In genomic region chr4:141265979-141266637, GRCm38 (mm10) we compare ENCODE assay signal across 16 mouse cellular contexts. TPM values are rescaled to one million over a fixed set of nuclear protein-coding genes. Genes with fewer than 3 reads are reported as not detected.
A peak's percentile ranks its signal among the peaks of the same experiment; 100 is the strongest.
DNase-seq lines count a peak whose midpoint lies in the region; ATAC-seq and TF ChIP-seq lines count a peak whose summit lies in the region.
"Had no signal": no experiment of that assay in that cellular context is flagged by ENCODE, and none has a peak within 500 bp of the region (broad histone marks: within the 10 kb centered on the region; RNA-seq: fewer than 3 reads in every experiment).

No protein-coding gene starts in this region.

- no peak overlapping the region for H3K4me2 ChIP-seq in lung, embryonic 14.5 days
- H3K4me2 ChIP-seq in stomach, postnatal 0 days (replicated peaks; ENCODE audit: low read depth): no peak overlapping the region
- H3K4me2 ChIP-seq: forebrain, embryonic 12.5 days had no signal

- H3K4me1 ChIP-seq in kidney, adult 2 months (ENCODE audit: control insufficient read depth, insufficient read depth, low read length): no peaks in the 10 kb centered on the region
- H3K4me1 ChIP-seq in lung, embryonic 14.5 days (ENCODE audit: insufficient read depth): no peaks in the 10 kb centered on the region
- H3K4me1 ChIP-seq in stomach, postnatal 0 days (replicated peaks; ENCODE audit: control insufficient read depth, insufficient read depth): no peaks in the 10 kb centered on the region
- H3K4me1 ChIP-seq: megakaryocyte, embryonic 14.5 days had no signal

- no peak overlapping the region for H3K4me3 ChIP-seq in kidney, adult 2 months (ENCODE audit: insufficient read depth, low read depth, low read length)
- no peak overlapping the region for H3K4me3 ChIP-seq in lung, embryonic 14.5 days (ENCODE audit: low read depth, low read length)
- H3K4me3 ChIP-seq in stomach, postnatal 0 days (ENCODE audit: low read depth, low read length): no peak overlapping the region
- H3K4me3 ChIP-seq: forebrain, embryonic 12.5 days; megakaryocyte, embryonic 14.5 days had no signal

- H3K27me3 ChIP-seq in kidney, adult 2 months (replicated peaks; ENCODE audit: control insufficient read depth, insufficient read depth, low read length): no peaks in the 10 kb centered on the region
- H3K27me3 ChIP-seq in lung, embryonic 14.5 days (ENCODE audit: insufficient read depth, low read length): no peaks in the 10 kb centered on the region
- H3K27me3 ChIP-seq in stomach, postnatal 0 days (ENCODE audit: control insufficient read depth, insufficient read depth, low read length): no peaks in the 10 kb centered on the region
- H3K27me3 ChIP-seq: forebrain, embryonic 12.5 days had no signal

- no peak for TF ChIP-seq EP300 in stomach, postnatal 0 days (optimal IDR thresholded peaks at IDR 0.05)

- 93% methylated on average over 3 of the region's 3 CpGs for WGBS in kidney, adult 2 months
- 87% methylated on average over 3 of the region's 3 CpGs for WGBS in lung, embryonic 14.5 days
- WGBS in stomach, postnatal 0 days: 85% methylated on average over 3 of the region's 3 CpGs

- no peak overlapping the region for H3K27ac ChIP-seq in kidney, adult 2 months (ENCODE audit: insufficient read depth, low read depth, low read length)
- no peak overlapping the region for H3K27ac ChIP-seq in lung, embryonic 14.5 days (ENCODE audit: low read depth)
- H3K27ac ChIP-seq in stomach, postnatal 0 days (replicated peaks): no peak overlapping the region
- H3K27ac ChIP-seq: forebrain, embryonic 12.5 days had no signal

- no peak for ATAC-seq in CD4-positive, CD25-positive, alpha-beta regulatory T cell, adult 4 months
- ATAC-seq in lung, embryonic 14.5 days (ENCODE audit: insufficient read depth): no peak
- ATAC-seq in stomach, postnatal 0 days (ENCODE audit: low FRiP score, low TSS enrichment): peak; percentile 71
- ATAC-seq: midbrain, embryonic 16.5 days had no signal

- H3K36me3 ChIP-seq in kidney, adult 2 months (ENCODE audit: control insufficient read depth, insufficient read depth, low read length): no peaks in the 10 kb centered on the region
- no peaks in the 10 kb centered on the region for H3K36me3 ChIP-seq in lung, embryonic 14.5 days (ENCODE audit: insufficient read depth)
- no peaks in the 10 kb centered on the region for H3K36me3 ChIP-seq in stomach, postnatal 0 days (ENCODE audit: control insufficient read depth, insufficient read depth, low read length)
- H3K36me3 ChIP-seq: forebrain, embryonic 12.5 days had no signal

- no peak for TF ChIP-seq POLR2A in kidney, adult 2 months (IDR thresholded peaks at IDR 0.05; ENCODE audit: low read depth, low read length)

- TF ChIP-seq CTCF in kidney, adult 2 months (conservative IDR thresholded peaks at IDR 0.05; ENCODE audit: insufficient read depth, insufficient read length, low read depth, low read length): 0 out of 2 replicates have a peak, but pooled peaks have one; percentile 33
- peak; percentile 41 for TF ChIP-seq CTCF in lung, embryonic 14.5 days (IDR thresholded peaks at IDR 0.05; ENCODE audit: low read depth)
- TF ChIP-seq CTCF in stomach, postnatal 0 days (IDR thresholded peaks at IDR 0.05; ENCODE audit: low read depth): peak; percentile 61

- peak; percentile 30 for DNase-seq in CD4-positive, CD25-positive, alpha-beta regulatory T cell, adult 2 months (ENCODE audit: low read depth, low spot score)
- no peak for DNase-seq in kidney, adult 2 months
- DNase-seq in kidney, adult 18-20 months: no peak
- DNase-seq in lung, embryonic 14.5 days: no peak
- DNase-seq in lung, postnatal 10 days: no peak
- DNase-seq in stomach, postnatal 0 days (ENCODE audit: low spot score): peak; percentile 57
- no peak for DNase-seq in left cerebral cortex, adult 9 months (ENCODE audit: low spot score in 2 of 2)
- DNase-seq: adrenal gland, postnatal 14 days; cerebellum, adult 2 months; cerebellum, postnatal 36 days; gastrocnemius, postnatal 25 days; thymus, postnatal 14 days had no signal

- H3K9me3 ChIP-seq in lung, embryonic 14.5 days (ENCODE audit: low read depth, low read length): no peaks in the 10 kb centered on the region
- no peaks in the 10 kb centered on the region for H3K9me3 ChIP-seq in stomach, postnatal 0 days (ENCODE audit: control insufficient read depth, low read length)

- H3K9ac ChIP-seq in lung, embryonic 14.5 days: no peak overlapping the region
- no peak overlapping the region for H3K9ac ChIP-seq in stomach, postnatal 0 days (ENCODE audit: low read length)
- H3K9ac ChIP-seq: forebrain, embryonic 12.5 days had no signal

RNA-seq across cellular contexts. Expression of gene Arhgef19, which starts 26.8 kb away (rescaled TPM):
- polyA plus RNA-seq in CD4-positive, CD25-positive, alpha-beta regulatory T cell, adult 4 months (2017; shearing (Covaris generic)): not detected
- polyA plus RNA-seq in kidney, adult 2 months (2012; rRNA removed): 4.9 and 5.1 TPM in 2 replicates
- polyA plus RNA-seq in lung, embryonic 14.5 days (2014; fragmentation: Nextera tagmentation; extraction: Ambion mirVana): 20.1 and 21.1 TPM in 2 replicates
- 6.6 and 9.2 TPM in 2 replicates for polyA plus RNA-seq in stomach, postnatal 0 days (2015; fragmentation: Nextera tagmentation; extraction: Ambion mirVana)

RNA-seq across cellular contexts. Expression of gene Epha2, which starts 34.9 kb away (rescaled TPM):
- under 1 TPM in 1 of 2 experiments, not detected in 1; 0.34 TPM for polyA plus RNA-seq in CD4-positive, CD25-positive, alpha-beta regulatory T cell, adult 4 months (2017; shearing (Covaris generic))
- polyA plus RNA-seq in kidney, adult 2 months (2012; rRNA removed): 8.1 and 9.6 TPM in 2 replicates
- polyA plus RNA-seq in lung, embryonic 14.5 days (2014; fragmentation: Nextera tagmentation; extraction: Ambion mirVana): 6.9 and 7.6 TPM in 2 replicates
- polyA plus RNA-seq in stomach, postnatal 0 days (2015; fragmentation: Nextera tagmentation; extraction: Ambion mirVana): 3.9 and 4.9 TPM in 2 replicates

RNA-seq across cellular contexts. Expression of gene Rsg1, which starts 52.4 kb away (rescaled TPM):
- 1 to 10 TPM; 3.0 to 4.7 TPM for polyA plus RNA-seq in CD4-positive, CD25-positive, alpha-beta regulatory T cell, adult 4 months (2017; shearing (Covaris generic))
- 1.2 and 1.6 TPM in 2 replicates for polyA plus RNA-seq in kidney, adult 2 months (2012; rRNA removed)
- 5.3 and 6.3 TPM in 2 replicates for polyA plus RNA-seq in lung, embryonic 14.5 days (2014; fragmentation: Nextera tagmentation; extraction: Ambion mirVana)
- polyA plus RNA-seq in stomach, postnatal 0 days (2015; fragmentation: Nextera tagmentation; extraction: Ambion mirVana): 1.8 and 2.3 TPM in 2 replicates

Comparison
In these comparisons a context has a peak if more than half of its experiments do, and no peak if none do; other contexts are left out.
1. DNase-seq: peak in CD4-positive, CD25-positive, alpha-beta regulatory T cell, adult 2 months (single experiment) and stomach, postnatal 0 days (single experiment); none in kidney, adult 2 months (single experiment), kidney, adult 18-20 months (single experiment), lung, embryonic 14.5 days (single experiment), lung, postnatal 10 days (single experiment) and left cerebral cortex, adult 9 months (0 of 2).
2. Peak in every context shown above with its lines, with median percentiles within 50 percentile points of each other: CTCF ChIP-seq.